Mouse (Mus musculus): ENCODE data around the gene Osmr.
"Not testable (repeated sequence)": the region's sequence is repeated elsewhere in the genome, so short reads cannot be mapped to it uniquely, and the experiment has no call there.

Osmr gene

DNA sequence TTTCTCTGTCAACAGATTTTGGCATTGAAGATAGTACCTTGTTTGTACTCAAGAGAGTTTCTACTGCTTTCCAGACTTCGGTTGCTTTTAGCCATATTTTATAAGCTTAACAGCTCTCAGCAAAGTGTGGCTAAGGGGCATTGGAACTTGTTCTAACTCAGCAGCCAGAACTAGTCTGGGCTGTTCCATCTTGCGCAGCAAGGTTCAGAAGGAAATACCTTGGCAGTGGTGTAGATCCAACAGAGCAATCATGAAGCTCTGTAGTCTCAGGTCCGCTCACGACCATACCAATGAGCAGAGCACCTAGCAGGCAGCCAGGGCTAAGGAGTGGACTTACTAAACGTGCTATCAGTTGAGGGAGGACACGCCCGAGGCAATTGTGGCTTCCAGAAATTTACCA, 15.0 kb downstream of the Osmr start:
- no peak for DNase-seq

DNA sequence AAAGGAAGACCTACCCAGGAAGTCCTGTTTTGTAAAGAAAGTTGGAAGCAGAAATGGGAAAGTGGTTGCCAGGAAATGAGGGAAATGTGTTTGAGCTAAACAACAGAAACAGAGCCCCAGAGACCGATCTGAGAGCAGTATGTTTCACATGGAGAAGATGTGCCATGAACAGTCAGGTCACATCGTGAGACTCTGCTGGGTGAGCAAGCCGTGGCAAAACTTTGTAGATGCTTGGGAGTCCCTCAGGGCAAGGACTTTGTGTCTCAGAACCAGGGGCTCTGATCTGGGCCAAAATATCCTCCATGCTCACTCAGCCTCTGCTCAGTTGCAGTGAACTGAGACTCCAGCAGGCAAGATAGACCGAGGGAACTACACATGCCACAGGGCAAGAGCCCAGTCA, 15.9 kb downstream of the Osmr start:
- no peak for DNase-seq

DNA sequence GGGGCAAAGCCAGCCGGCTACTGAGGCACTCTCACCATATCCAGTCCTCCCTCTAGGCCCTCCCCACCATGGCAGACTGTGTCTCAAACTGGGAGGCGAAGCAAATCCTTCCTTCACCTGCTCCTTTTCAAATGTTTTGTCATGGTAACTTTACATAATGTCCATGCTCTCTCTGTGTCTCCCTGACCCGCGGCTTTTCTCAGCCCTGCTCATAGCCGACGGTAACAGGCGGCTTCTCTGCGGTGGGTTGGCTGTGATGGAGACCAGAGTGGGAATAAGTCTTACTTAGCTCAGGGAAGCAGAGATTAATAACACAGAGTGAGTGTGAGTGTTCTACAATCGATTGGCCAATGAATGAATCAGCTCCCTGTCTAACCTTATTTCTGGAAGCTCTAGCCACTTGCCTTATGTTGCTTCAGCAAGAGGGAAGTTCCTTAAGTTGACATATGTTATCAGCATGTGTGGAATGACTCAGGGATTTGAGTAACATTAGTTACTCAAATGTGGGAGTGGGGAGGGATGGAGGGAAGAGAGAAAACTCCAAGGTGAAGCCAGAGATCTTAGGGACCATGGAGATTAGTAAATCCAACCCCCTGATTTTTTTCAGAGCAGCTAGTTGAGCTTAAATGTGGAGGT, 17.4 kb downstream of the Osmr start:
- no peak for DNase-seq

DNA sequence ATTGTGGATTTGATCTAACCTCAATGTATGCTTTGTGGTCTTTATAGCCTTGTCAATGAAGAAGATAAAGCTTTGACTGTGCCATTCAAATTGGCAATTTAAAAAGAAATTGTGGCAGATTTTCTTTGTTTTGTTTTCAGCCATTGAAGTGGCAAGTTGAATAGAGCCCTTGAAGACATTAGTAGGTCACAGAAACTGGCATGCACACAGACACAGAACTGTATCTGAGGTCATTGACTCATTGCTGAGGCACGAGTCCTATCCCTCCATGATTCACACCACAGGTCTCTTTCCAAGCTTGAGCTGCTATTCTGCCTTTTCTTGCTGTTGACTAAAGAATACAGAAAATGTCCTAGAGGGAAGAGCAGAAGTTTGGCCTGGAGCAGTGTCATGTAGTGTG, 24.9 kb downstream of the Osmr start:
- no peak for DNase-seq

DNA sequence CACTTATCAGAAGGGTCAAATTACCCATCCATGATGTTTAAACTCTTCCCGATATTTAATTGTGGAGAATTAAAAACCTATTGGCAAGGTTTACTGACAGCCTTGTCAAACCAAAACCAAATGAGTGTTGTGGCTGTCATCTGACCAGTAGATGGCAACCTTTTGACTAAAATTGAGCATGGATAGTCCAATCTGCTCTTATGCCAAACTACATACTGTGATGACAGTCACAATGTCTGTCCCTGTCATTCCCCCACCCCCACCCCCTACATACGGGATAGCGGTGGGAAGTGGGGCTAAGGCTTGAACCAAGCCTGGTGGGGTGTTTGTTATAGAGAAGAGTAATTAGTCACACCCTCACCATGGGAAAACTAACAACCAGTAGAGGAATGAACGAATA, 34.6 kb downstream of the Osmr start:
- no peak for DNase-seq

DNA sequence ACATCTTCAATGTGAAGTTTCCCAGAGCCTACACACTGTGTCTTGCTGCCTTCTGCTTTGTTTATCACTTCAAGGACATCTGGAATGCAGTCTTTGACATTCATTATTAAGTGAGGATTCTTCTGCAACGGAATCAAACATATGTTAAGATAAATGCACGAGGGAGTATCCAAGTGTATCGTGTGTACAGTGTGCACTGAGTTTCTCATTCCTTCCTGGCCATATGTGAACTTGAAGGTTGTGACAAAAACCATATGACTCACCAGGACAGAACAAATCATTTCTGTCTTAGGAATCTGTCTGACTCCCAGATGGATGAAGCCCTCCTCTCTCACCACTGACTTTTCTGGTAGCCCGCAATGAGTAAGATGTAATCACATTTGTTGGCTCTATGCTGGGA, 59.0 kb downstream of the Osmr start:
- no peak for DNase-seq

DNA sequence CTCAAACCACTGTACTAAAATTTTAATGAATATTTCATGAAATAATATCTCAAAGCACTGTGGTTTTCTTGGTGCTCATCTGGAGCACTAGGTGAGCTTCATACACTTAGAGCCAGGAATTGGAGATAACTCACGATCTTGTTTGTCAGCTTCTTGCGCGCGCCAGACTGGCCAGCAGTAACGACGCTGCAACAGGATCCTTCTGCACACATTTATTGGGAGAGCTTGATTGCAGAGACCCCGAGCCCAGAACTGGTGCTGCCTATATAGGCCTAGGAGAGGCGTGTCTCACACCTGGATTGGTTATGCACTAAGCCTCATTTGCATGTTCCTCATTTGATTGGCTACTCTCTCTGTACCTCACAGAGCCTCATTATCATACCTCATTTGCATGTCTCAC, 73.6 kb downstream of the Osmr start:
- not testable (repeated sequence) for DNase-seq

DNA sequence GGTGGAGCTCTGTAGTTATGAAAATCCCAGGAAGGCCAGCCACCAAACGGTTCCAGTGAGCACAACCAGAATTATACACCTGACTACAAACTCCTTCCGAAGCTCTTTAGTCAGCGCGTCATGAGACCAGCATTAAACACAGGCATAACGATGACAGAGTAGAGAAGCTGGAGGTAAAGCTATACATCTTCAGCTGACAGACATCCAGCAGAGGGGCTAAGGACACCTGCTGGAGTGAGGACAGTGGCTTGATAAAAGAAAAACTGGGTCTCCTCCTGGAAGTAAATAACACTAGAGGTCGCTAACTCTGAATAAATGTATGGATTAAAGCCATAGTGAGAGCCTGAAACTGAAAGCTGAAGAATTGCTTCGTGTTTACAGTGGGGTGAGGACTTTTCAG, 81.9 kb downstream of the Osmr start:
- DNase-seq, result no peak

DNA sequence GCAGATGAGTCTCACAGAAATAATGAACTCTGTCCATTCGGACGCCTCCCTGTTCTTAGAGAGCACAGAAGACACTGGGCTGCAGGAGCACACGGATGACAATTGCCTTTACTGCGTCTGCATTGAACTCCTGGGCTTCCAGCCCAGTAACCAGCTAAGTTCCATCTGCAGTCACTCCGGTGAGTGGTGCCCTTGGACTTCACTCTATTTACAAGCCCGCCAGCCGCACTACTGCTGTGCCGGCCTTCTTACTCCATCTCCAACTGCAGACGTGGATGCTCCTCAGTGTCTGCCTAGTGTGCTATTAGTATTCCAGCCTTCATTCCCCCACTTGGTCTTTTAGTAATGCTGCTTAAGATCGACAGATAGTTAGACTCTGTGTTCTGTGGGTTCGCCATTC, 83.1 kb downstream of the Osmr start:
- no peak for DNase-seq

DNA sequence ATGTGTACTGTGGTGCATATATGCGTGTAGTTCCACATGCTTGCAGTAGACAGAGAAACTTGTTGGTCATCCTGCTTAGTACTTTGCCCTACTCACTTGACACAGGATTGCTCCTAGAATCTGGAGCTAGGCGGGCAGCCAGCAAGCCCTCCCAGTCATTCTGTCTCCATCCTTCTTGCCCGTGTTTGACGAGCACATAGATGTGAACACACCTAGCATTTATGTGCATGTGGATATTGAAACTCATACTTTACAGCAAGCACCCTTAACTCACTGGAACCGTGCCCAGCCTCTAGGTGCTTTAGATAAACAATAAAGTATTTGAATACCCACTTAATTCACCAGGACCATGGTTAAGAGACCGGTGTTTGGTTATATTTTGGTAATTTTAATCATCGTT, 84.8 kb downstream of the Osmr start:
- no peak for DNase-seq

DNA sequence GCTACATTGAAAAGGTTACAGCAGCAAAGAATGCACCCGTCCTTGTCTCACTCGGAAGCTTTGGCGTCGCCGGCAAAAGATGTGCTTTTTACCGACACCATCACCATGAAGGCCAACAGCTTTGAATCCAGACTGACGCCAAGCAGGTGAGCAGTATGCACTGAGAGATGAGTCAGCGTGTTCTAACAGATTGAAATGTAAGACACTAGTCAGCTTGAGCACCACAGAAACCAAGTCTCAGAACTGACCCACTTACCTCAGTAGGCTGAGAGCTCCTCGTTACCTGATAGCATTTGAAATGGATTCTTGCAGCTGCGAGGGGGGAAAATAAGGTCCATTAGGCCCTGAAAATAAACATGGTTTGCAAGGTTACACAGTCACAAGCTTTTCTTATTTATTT, 87.5 kb downstream of the Osmr start:
- DNase-seq, result no peak

DNA sequence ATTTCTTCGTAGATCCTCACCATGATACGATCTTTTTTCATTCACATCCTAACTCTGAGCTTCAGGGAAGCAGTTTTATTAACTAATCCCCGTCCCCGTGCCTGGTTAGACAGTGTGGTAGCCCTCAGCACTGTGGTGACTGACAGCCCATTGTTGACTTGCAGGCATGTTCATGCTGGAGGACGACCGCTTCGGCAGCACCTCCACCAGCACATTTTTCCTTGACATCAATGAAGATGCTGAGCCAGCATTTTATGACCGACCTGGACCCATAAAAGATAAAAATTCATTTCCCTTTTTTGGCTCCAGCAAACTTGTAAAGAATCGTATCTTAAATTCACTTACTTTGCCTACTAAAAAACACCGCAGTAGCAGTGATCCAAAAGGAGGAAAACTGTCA, 88.6 kb downstream of the Osmr start:
- no peak for DNase-seq

DNA sequence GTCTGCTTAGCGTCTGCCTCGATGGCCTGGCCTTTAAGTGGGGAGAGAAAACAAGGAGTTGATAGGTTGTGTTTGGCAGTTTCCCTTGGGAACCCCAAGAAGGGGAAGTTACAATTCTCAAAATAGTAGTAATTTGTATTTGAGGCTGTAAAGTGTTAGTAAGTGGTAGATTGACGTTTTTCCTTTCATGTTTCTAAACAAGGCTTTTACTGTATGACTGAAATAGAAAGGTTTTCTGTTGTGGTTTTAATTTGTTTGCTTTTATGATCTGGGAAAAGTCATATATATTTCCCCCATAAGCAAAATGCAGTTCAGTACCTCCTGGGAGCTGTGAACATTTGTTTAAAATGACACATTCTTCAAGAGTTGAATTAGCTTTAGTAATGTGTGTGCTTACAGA, 102.5 kb downstream of the Osmr start:
- DNase-seq, result no peak

Data from cerebellum, adult 11-12 months (tissue).